Mouse (Mus musculus) myocyte (in vitro differentiated cells): ENCODE results near the gene Myo16. TPM values are rescaled to one million over a fixed set of nuclear protein-coding genes. Genes with fewer than 3 reads are reported as not detected.
A peak's percentile ranks its signal among the peaks of the same experiment; 100 is the strongest.

Source experiments
- H3K27me3 ChIP-seq: one replicate; pipeline ENCODE4 v1.6.1; 2011; ENCODE audit not compliant: control insufficient read depth, insufficient read depth, insufficient read length
- H3K36me3 ChIP-seq: one replicate; pipeline ENCODE4 v1.6.1; 2011; ENCODE audit not compliant: control insufficient read depth, insufficient read depth
- H3K4me2 ChIP-seq: one replicate; pipeline ENCODE4 v1.6.1; 2011; ENCODE audit warnings: low read depth, control low read depth
- H3K4me3 ChIP-seq: one replicate; pipeline ENCODE4 v1.5.1; 2011; ENCODE audit warnings: mild to moderate bottlenecking, control low read depth, moderate library complexity
- H3K79me2 ChIP-seq: one replicate; pipeline ENCODE4 v1.6.1; 2011; ENCODE audit not compliant: control insufficient read depth, insufficient read depth
- H3ac ChIP-seq: one replicate; pipeline ENCODE4 v1.6.1; 2011; ENCODE audit not compliant: control insufficient read depth, insufficient read length
- CEBPB ChIP-seq: IDR thresholded peaks from 2 replicates; pipeline ENCODE4 v1.6.1; 2011; ENCODE audit warnings: mild to moderate bottlenecking, moderate library complexity; ENCODE audit not compliant: poor library complexity, insufficient read depth, severe bottlenecking
- E2F4 ChIP-seq: IDR thresholded peaks from one replicate; pipeline ENCODE4 v1.6.1; 2011; ENCODE audit warnings: mild to moderate bottlenecking, control low read depth, moderate library complexity; ENCODE audit not compliant: insufficient read depth
- MAX ChIP-seq: IDR thresholded peaks from one replicate; pipeline ENCODE4 v1.6.1; 2011; ENCODE audit warnings: low read depth, mild to moderate bottlenecking, control low read depth
- MYOD1 ChIP-seq, 3 experiments: IDR thresholded peaks; one replicate each; pipeline ENCODE4 v1.6.1; 2011; ENCODE audit warnings: control low read depth in 2 of 3, low read depth in 2 of 3, mild to moderate bottlenecking in 2 of 3, moderate library complexity in 1 of 3; ENCODE audit not compliant: insufficient read length in 2 of 3, control insufficient read depth in 1 of 3
- MYOG ChIP-seq, 3 experiments: IDR thresholded peaks; one replicate each; pipeline ENCODE4 v1.6.1; 2011; ENCODE audit warnings: control low read depth in 2 of 3, low read depth in 2 of 3, mild to moderate bottlenecking in 2 of 3; ENCODE audit not compliant: insufficient read length in 2 of 3, control insufficient read depth in 1 of 3, insufficient read depth in 1 of 3
- POLR2A ChIP-seq: IDR thresholded peaks from one replicate; pipeline ENCODE4 v1.6.1; 2011; ENCODE audit warnings: low read depth, mild to moderate bottlenecking, control low read depth, moderate library complexity; ENCODE audit not compliant: insufficient read length
- POLR2AphosphoS2 ChIP-seq: IDR thresholded peaks from one replicate; pipeline ENCODE4 v1.6.1; 2011; ENCODE audit warnings: low read depth, control low read depth; ENCODE audit not compliant: insufficient read length
- REST ChIP-seq: IDR thresholded peaks from one replicate; pipeline ENCODE4 v1.6.1; 2011; ENCODE audit warnings: mild to moderate bottlenecking, control low read depth, moderate library complexity; ENCODE audit not compliant: insufficient read depth, insufficient read length
- SRF ChIP-seq: IDR thresholded peaks from one replicate; pipeline ENCODE4 v1.6.1; 2011; ENCODE audit warnings: low read depth; ENCODE audit not compliant: control insufficient read depth, insufficient read length
- TCF12 ChIP-seq: IDR thresholded peaks from one replicate; pipeline ENCODE4 v1.6.1; 2011; ENCODE audit warnings: mild to moderate bottlenecking, control low read depth; ENCODE audit not compliant: poor library complexity, insufficient read depth, severe bottlenecking
- TCF3 ChIP-seq: IDR thresholded peaks from one replicate; pipeline ENCODE4 v1.6.1; 2011; ENCODE audit warnings: low read depth, control low read depth; ENCODE audit not compliant: insufficient read length
- USF1 ChIP-seq: IDR thresholded peaks from one replicate; pipeline ENCODE4 v1.6.1; 2011; ENCODE audit warnings: low read depth, mild to moderate bottlenecking, control low read depth, moderate library complexity
- polyA plus RNA-seq: library from polyadenylated mRNA; unstranded; fragments of >200 nt; fragmentation: generic; extraction: Trizol; gene quantifications from one replicate; pipeline ENCODE4 v1.2.1, GENCODE M21; 2012; ENCODE audit warnings: missing spikeins

Myo16 gene
- polyA plus RNA-seq, 1 experiment, result 0.01 TPM

- Histone ChIP-seq H3K27me3 (peaks cover 7% of the 10 kb centered on the region), H3K4me2 (no peak overlapping the region), H3K4me3 (no peak overlapping the region), H3K79me2 (no peaks in the 10 kb centered on the region), H3K36me3 (no peaks in the 10 kb centered on the region), H3ac (no peak overlapping the region)
- no peak for TF ChIP-seq USF1
- TF ChIP-seq POLR2AphosphoS2, result no peak
- TF ChIP-seq MAX, result no peak
- TF ChIP-seq REST, result no peak
These were observed 288.9 kb downstream of the Myo16 start for GRCm38 (mm10) chr8:10442562-10442961.

DNA sequence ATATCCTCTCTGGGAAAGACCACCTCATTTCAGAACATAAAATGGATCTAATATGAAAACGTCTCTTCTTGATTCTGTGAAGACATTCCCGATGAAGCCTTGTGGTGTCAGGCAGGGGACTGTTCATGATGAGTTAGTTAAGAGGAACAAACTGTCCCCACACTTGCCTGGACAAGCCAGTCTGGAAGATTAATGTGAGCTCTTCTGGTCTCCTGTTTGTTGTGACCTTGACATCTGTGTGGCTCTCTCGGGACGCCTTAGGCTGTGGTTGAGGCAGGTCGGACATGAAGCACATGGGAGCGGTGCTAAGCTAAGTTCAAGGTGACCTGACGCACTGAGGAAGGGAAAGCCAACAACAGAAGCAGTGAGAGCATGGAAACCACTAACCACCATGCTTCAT lies 291.3 kb downstream of the Myo16 start:
- Histone ChIP-seq H3ac (no peak overlapping the region), H3K4me2 (no peak overlapping the region), H3K36me3 (no peaks in the 10 kb centered on the region), H3K4me3 (no peak overlapping the region), H3K27me3 (peaks cover 7% of the 10 kb centered on the region), H3K79me2 (no peaks in the 10 kb centered on the region)
- TF ChIP-seq POLR2AphosphoS2 (no peak), USF1 (no peak), POLR2A (no peak), SRF (no peak), TCF12 (no peak), REST (no peak)

GRCm38 (mm10) chr8:10448545-10448944 lies 294.8 kb downstream of the Myo16 start:
- no peak overlapping the region for H3ac ChIP-seq
- H3K27me3 ChIP-seq, result no peaks in the 10 kb centered on the region
- no peaks in the 10 kb centered on the region for H3K36me3 ChIP-seq
- no peak overlapping the region for H3K4me3 ChIP-seq
- no peak for TF ChIP-seq MAX
- TF ChIP-seq POLR2AphosphoS2, result no peak
- TF ChIP-seq MYOG (IDR thresholded peaks at IDR 0.05; ENCODE audit: control insufficient read depth in 1 of 3, insufficient read depth in 1 of 3, insufficient read length in 2 of 3, low read depth in 2 of 3), result peak in 2 of 3 experiments; percentile 33 to 79
- peak in 2 of 3 experiments; percentile 70 to 78 for TF ChIP-seq MYOD1 (IDR thresholded peaks at IDR 0.05; ENCODE audit: control insufficient read depth in 1 of 3, insufficient read length in 2 of 3, low read depth in 2 of 3)
- TF ChIP-seq TCF3, result no peak
- TF ChIP-seq POLR2A, result no peak
- peak overlapping the region; percentile 63 for H3K4me2 ChIP-seq
- H3K79me2 ChIP-seq, result no peaks in the 10 kb centered on the region

DNA sequence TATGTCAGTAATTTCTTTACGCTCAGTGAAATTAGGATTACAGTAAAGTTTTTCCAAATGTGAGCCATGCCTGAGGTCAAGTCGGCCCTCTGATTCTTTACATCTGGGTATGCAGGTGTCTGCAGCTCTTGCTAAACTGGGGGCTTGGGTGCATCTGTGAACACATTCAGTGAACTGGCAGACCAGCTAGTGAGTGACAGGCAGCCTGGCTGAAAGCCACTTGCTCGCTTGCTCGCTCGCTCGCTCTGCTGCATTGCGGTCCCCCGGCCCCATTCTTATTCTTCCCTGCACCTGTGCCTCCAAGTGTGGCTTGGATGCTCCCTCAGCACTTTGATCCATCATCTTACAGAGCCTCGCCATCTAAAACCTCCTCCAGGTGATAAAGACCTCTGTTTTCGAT lies 299.3 kb downstream of the Myo16 start:
- Histone ChIP-seq H3K27me3 (no peaks in the 10 kb centered on the region), H3K4me3 (no peak overlapping the region), H3K79me2 (no peaks in the 10 kb centered on the region), H3K36me3 (no peaks in the 10 kb centered on the region), H3ac (no peak overlapping the region), H3K4me2 (no peak overlapping the region)
- no peak for TF ChIP-seq REST
- TF ChIP-seq USF1, result no peak
- no peak for TF ChIP-seq MAX
- no peak for TF ChIP-seq TCF12
- TF ChIP-seq CEBPB, result no peak
- TF ChIP-seq MYOD1 (IDR thresholded peaks at IDR 0.05; ENCODE audit: control insufficient read depth in 1 of 3, insufficient read length in 2 of 3, low read depth in 2 of 3), result no peak
- no peak for TF ChIP-seq MYOG (IDR thresholded peaks at IDR 0.05; ENCODE audit: control insufficient read depth in 1 of 3, insufficient read depth in 1 of 3, insufficient read length in 2 of 3, low read depth in 2 of 3)
- no peak for TF ChIP-seq POLR2AphosphoS2

- H3ac ChIP-seq, result no peak overlapping the region
- peaks cover 13% of the 10 kb centered on the region for H3K27me3 ChIP-seq
- no peak overlapping the region for H3K4me3 ChIP-seq
- TF ChIP-seq TCF3, result no peak
- TF ChIP-seq MYOG (IDR thresholded peaks at IDR 0.05; ENCODE audit: control insufficient read depth in 1 of 3, insufficient read depth in 1 of 3, insufficient read length in 2 of 3, low read depth in 2 of 3), result no peak
- TF ChIP-seq USF1, result no peak
- no peak for TF ChIP-seq CEBPB
- TF ChIP-seq SRF, result no peak
- no peak for TF ChIP-seq POLR2A
- TF ChIP-seq MAX, result no peak
- no peak for TF ChIP-seq E2F4
- no peak for TF ChIP-seq MYOD1 (IDR thresholded peaks at IDR 0.05; ENCODE audit: control insufficient read depth in 1 of 3, insufficient read length in 2 of 3, low read depth in 2 of 3)
- TF ChIP-seq REST, result no peak
- TF ChIP-seq POLR2AphosphoS2, result no peak
- TF ChIP-seq TCF12, result no peak
- H3K79me2 ChIP-seq, result no peaks in the 10 kb centered on the region
- no peaks in the 10 kb centered on the region for H3K36me3 ChIP-seq
- no peak overlapping the region for H3K4me2 ChIP-seq
These were observed 304.5 kb downstream of the Myo16 start for GRCm38 (mm10) chr8:10458151-10458649.
